Mouse (Mus musculus) limb, embryonic 11.5 days (tissue): ENCODE results near the gene Abcf2. TPM values are rescaled to one million over a fixed set of nuclear protein-coding genes. Genes with fewer than 3 reads are reported as not detected.
A peak's percentile ranks its signal among the peaks of the same experiment; 100 is the strongest.

Source experiments
- ATAC-seq: fragments of 200-750 bp; cut with Nextera tagmentation; 2 replicates; pipeline ENCODE4 v1.8.0; 2017; ENCODE audit warnings: low read depth; ENCODE audit not compliant: insufficient number of reproducible peaks, low FRiP score, low TSS enrichment
- DNase-seq: peaks from one replicate; pipeline ENCODE4 v3.0.0-alpha.2; 2015; ENCODE audit warnings: low spot score
- H3K27ac ChIP-seq: fragments of 300-500 bp; sonication (generic); replicated peaks from 2 replicates; pipeline ENCODE4 v1.5.1; 2014; ENCODE audit warnings: low read depth, mild to moderate bottlenecking, low read length
- H3K27me3 ChIP-seq: fragments of 300-500 bp; sonication (generic); 2 replicates; pipeline ENCODE4 v1.6.1; 2014; ENCODE audit warnings: mild to moderate bottlenecking, low read length, mixed read lengths; ENCODE audit not compliant: control insufficient read depth, insufficient read depth
- H3K36me3 ChIP-seq: fragments of 300-500 bp; sonication (generic); 2 replicates; pipeline ENCODE4 v1.6.1; 2014; ENCODE audit warnings: mild to moderate bottlenecking, low read length, moderate library complexity, mixed read lengths; ENCODE audit not compliant: control insufficient read depth, insufficient read depth
- H3K4me1 ChIP-seq: fragments of 300-500 bp; sonication (generic); 2 replicates; pipeline ENCODE4 v1.6.1; 2014; ENCODE audit warnings: low read length, mixed read lengths; ENCODE audit not compliant: control insufficient read depth, insufficient read depth
- H3K4me2 ChIP-seq: fragments of 300-500 bp; sonication (generic); 2 replicates; pipeline ENCODE4 v1.6.1; 2014; ENCODE audit warnings: low read depth, mild to moderate bottlenecking, moderate library complexity; ENCODE audit not compliant: severe bottlenecking
- H3K4me3 ChIP-seq: fragments of 300-500 bp; sonication (generic); 2 replicates; pipeline ENCODE4 v1.5.1; 2014; ENCODE audit warnings: low read depth, low read length
- H3K9ac ChIP-seq: fragments of 300-500 bp; sonication (generic); 2 replicates; pipeline ENCODE4 v1.6.1; 2014; ENCODE audit warnings: mild to moderate bottlenecking, low read length
- H3K9me3 ChIP-seq: fragments of 300-500 bp; sonication (generic); 2 replicates; pipeline ENCODE4 v1.6.1; 2016; ENCODE audit warnings: low read length; ENCODE audit not compliant: control insufficient read depth
- WGBS: fragments of 180-500 bp; shearing (Covaris S2); extraction: QIAGEN DNeasy Blood & Tissue Kit; methylation state at CpG from one replicate; pipeline ENCODE4 v1.1.7; 2014; 5-methylcytosine and 5-hydroxymethylcytosine counted together
- polyA plus RNA-seq: library from polyadenylated mRNA; unstranded; fragments of >200 nt; fragmentation: Nextera tagmentation; extraction: Ambion mirVana; gene quantifications from 2 replicates; pipeline ENCODE4 v1.2.1, GENCODE M21; 2014

The Abcf2 gene
- polyA plus RNA-seq, 1 experiment from 2014 or later: 149 TPM

DNA sequence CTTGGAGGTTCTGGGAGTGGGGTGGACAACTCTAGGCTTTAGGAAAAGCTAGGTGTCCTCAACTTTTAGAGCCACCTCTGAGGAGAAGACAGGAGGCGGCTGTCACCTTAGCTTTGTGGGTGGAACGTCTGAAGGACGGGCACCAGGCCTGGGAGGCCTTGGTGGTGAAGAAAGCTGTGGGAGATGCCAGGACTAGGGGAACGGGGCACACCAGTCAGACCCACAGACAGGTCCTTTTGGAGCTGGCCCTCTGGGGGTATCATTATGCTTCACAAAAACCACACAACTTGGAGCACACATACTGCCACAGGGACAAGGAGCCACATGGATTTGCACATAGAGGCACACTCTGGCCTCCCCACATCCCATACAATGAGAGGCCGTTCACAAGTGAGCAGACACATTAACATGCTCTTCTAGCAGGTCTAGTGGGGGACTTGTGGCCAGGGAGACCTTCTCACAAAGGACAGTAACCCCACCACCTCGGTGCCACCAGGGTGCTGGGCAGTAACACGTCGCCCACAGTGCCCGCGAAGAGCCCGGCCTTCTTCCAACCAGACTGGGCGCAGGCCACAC lies 26.9 kb upstream of the Abcf2 start:
- 18% methylated on average over 12 of the region's 12 CpGs for WGBS
- peaks cover 53% of the 10 kb centered on the region for H3K4me1 ChIP-seq

DNA sequence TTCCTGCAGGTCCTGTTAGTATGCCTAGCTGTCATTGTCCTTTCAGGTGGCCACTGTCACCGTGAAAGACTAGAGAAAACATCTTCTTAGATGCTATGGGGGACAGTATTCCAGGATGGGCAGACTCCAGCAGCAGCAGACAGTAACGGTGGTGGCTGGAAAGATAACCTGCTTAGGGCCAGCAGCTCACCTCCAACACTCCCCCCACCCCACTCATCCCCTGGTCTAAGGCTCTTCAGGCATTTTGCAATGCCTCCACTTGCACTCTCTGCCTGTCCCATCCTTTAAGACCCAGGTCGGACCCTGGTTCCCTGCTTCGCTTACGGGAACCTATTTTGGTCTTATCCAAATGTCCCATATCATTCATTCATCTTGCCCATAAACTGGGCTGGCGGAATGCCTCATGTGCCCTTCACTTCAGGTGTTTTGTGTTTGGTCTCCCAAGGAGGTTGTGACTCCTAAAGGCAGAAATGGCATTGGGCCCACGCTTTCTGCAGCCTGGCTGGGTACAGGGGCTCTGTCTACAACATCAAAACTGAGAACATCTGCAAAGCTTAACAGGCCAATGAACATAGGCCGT lies 26.3 kb upstream of the Abcf2 start:
- Histone ChIP-seq H3K4me1 (peaks cover 53% of the 10 kb centered on the region), H3K4me2 (peak overlapping the region; percentile 93), H3K27me3 (no peaks in the 10 kb centered on the region), H3K36me3 (no peaks in the 10 kb centered on the region), H3K9me3 (no peaks in the 10 kb centered on the region), H3K27ac (peak overlapping the region; percentile 96), H3K9ac (peak overlapping the region; percentile 85), H3K4me3 (no peak overlapping the region)
- ATAC-seq (no peak), DNase-seq (no peak)
- WGBS: 51% methylated on average over 8 of the region's 8 CpGs

More for the DNA sequence above, 26.9 kb upstream of the Abcf2 start:
- Histone ChIP-seq H3K36me3 (no peaks in the 10 kb centered on the region), H3K9ac (peak overlapping the region; percentile 85), H3K4me2 (peak overlapping the region; percentile 68), H3K9me3 (no peaks in the 10 kb centered on the region), H3K4me3 (peak overlapping the region; percentile 47), H3K27ac (peak overlapping the region; percentile 96), H3K27me3 (no peaks in the 10 kb centered on the region)
- no peak for ATAC-seq
- DNase-seq: no peak

DNA sequence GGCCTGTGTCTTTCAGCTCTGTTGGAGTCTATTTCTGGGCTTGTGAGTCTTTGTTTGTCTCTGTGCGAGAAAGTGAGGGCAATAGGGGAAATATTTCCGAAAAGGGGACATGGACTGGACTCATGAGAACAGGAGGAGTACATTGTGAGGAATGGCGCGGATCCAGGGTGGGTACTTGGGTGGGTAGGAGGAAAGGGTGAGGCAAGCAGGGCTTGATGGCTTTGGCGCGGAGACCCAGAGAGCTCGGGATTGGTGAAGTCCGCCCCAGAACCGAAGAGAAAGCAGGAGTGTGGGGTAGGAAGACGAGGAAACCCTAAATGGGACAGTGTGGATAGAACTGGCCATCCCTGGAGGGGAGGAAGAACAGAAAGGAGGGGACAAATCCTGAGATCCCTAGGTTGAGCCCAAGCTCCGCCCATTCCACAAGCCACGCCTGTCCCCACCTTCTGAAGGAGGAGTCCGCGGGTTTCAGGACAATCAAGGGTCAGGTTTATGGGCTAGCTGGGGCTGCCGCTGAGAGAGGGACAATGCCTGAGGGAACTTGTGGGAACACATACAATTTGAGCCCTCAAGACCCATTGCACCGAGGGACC lies 25.6 kb upstream of the Abcf2 start:
- peak overlapping the region; percentile 93 for H3K4me2 ChIP-seq
- ATAC-seq (peak; percentile 9; the same call in 1 of the 2 replicates), DNase-seq (peak; percentile 84)
- peak overlapping the region; percentile 89 for H3K9ac ChIP-seq
- H3K36me3 ChIP-seq: no peaks in the 10 kb centered on the region
- no peaks in the 10 kb centered on the region for H3K9me3 ChIP-seq
- H3K4me3 ChIP-seq: peak overlapping the region; percentile 67
- no peaks in the 10 kb centered on the region for H3K27me3 ChIP-seq
- H3K27ac ChIP-seq: peak overlapping the region; percentile 96
- H3K4me1 ChIP-seq: peaks cover 58% of the 10 kb centered on the region
- WGBS: 2% methylated on average over 16 of the region's 16 CpGs

DNA sequence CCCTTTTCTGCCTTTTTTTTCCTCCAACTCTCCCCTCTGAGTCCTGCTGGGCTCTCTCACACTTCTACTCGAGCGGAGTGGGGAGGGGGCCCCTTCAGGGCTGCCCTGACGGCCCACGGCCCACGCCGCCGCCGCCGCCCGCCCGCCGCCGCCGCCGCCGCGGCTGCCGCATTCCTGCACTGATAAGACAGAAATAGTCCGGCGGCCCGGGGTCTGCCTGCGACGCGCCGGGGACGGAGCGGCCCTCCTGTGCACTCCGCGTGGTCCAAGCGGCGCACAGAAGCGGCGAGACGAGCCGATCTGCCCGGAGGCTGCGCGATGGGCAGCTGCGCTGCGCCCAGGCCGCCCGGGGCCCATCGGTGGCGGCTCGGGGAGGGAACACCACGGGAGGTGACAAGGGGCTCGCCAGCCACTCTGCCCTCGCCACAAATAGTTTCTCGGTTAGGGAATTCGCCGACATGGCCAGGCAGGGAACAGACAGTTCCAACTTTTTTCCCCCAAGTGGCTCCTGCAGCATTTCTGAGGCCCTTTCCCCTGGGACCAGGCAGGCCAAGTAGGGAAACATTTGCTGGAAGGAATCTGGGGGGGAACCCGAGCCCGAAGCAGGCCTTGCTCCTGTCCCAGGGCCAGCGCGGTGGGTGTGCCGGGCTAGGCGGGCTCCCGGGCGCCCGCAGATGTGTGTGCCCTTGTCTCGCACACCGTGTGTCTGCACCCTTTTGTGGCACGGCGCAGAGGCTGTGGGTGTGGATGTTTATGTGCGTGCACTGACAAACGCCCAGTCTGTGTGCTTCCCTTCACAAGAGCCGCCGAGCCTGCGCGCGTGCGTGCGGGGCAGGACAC lies 24.9 kb upstream of the Abcf2 start:
- Histone ChIP-seq H3K27me3 (no peaks in the 10 kb centered on the region), H3K4me2 (peak overlapping the region; percentile 93), H3K9ac (peak overlapping the region; percentile 89), H3K27ac (peak overlapping the region; percentile 96), H3K4me1 (peaks cover 61% of the 10 kb centered on the region), H3K4me3 (peak overlapping the region; percentile 67), H3K9me3 (no peaks in the 10 kb centered on the region), H3K36me3 (no peaks in the 10 kb centered on the region)
- WGBS: under 1% methylated on average over 73 of the region's 73 CpGs
- ATAC-seq (peak; percentile 32; the same call in 1 of the 2 replicates), DNase-seq (peak; percentile 85)

DNA sequence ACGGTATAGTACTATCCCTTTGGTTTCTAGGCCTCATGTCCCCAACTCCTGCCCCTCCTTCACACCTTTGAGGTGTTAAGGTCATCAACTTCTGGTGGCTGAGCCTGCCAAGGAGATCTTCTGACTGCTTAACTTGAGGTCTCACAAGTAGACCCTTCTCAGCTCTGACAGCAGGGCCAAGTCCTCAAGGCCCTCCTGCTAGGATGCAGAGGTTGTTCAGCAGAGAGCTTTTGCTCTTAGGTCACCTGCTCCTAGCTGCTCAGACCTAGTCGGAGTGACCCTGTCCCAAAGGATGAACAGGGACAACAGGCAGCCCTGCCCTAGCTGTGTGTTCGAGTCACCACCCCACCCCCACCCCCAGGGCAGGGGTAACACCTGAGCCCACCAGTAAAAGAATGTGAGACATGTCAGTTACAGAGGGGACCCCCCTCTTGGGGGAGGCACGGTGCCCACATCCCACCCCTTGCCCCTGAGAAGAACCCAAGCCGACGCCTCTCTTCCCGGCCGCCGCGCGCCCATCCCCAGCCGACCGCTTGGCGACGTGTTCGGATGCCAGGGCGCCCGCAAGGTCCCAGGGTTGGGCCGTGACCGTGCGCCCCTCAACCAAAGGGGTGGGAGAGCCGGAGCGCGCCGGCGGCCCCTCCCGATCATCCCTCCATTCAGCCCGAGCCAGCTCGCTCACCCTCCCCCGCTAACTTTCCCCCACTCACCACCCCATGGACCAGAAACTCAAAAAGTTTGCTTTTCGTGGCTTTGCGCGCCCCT lies 24.0 kb upstream of the Abcf2 start:
- under 1% methylated on average over 31 of the region's 33 CpGs for WGBS
- ATAC-seq: no peak
- H3K4me1 ChIP-seq: peaks cover 58% of the 10 kb centered on the region

DNA sequence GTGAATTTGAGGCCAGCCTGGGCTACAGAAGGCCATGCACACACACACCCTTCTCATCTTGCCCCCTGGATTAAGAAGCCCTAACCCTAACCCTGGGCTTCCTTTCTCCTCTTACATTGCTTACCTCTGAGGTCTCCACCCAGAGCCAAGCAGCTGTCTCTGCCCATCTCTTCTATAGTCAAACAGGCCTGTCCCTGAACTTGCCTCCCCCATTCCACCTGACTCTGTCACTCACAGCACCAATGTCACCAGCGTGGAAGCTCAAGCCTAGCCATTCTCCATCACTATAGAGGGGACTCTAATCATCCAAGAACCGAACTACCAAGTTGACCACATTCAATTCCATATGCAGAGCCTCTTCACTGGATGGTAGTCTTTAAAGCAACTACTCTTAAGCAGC lies 23.0 kb upstream of the Abcf2 start:
- WGBS: 66% methylated on average over 2 of the region's 2 CpGs
- H3K36me3 ChIP-seq: no peaks in the 10 kb centered on the region
- DNase-seq (no peak), ATAC-seq (no peak)
- peak overlapping the region; percentile 93; the same call in 1 of the 2 replicates for H3K4me2 ChIP-seq
- H3K9ac ChIP-seq: no peak overlapping the region
- no peaks in the 10 kb centered on the region for H3K9me3 ChIP-seq
- no peak overlapping the region; the same call in 1 of the 2 replicates for H3K27ac ChIP-seq
- H3K4me1 ChIP-seq: peaks cover 48% of the 10 kb centered on the region
- H3K4me3 ChIP-seq: peak overlapping the region; percentile 67; the same call in 1 of the 2 replicates
- no peaks in the 10 kb centered on the region for H3K27me3 ChIP-seq

More for the DNA sequence above, 24.0 kb upstream of the Abcf2 start:
- Histone ChIP-seq H3K9ac (peak overlapping the region; percentile 89), H3K27me3 (no peaks in the 10 kb centered on the region), H3K27ac (peak overlapping the region; percentile 96), H3K36me3 (no peaks in the 10 kb centered on the region), H3K4me2 (peak overlapping the region; percentile 93), H3K9me3 (no peaks in the 10 kb centered on the region), H3K4me3 (peak overlapping the region; percentile 67)
- no peak for DNase-seq

DNA sequence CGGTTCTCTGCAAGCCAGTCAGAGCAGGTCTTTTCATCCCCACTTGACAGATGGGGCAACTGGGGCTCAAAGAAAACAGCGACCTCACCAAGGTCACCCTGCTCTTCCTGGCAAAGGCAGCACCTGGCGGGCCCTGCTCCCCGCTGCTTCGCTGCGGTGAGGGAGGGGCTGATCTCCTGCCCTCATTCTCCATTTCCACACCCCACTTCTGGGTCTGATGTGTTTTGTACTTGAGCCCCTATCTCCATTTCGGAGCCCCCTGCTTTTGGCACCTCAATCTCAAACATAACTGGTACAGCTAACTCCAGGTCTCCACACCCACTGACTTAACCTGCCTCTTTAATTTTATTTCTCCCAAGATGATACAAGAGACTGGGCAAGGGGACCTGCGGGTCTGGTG lies 21.9 kb upstream of the Abcf2 start:
- no peaks in the 10 kb centered on the region for H3K36me3 ChIP-seq
- peaks cover 43% of the 10 kb centered on the region for H3K4me1 ChIP-seq
- H3K4me2 ChIP-seq: peak overlapping the region; percentile 88
- H3K9ac ChIP-seq: no peak overlapping the region
- H3K9me3 ChIP-seq: no peaks in the 10 kb centered on the region
- H3K27me3 ChIP-seq: no peaks in the 10 kb centered on the region
- H3K27ac ChIP-seq: no peak overlapping the region
- DNase-seq (no peak), ATAC-seq (no peak)
- peak overlapping the region; percentile 35; the same call in 1 of the 2 replicates for H3K4me3 ChIP-seq
- 12% methylated on average over 8 of the region's 8 CpGs for WGBS
